Mouse (Mus musculus) ES-Bruce4 (cell line): Measurements from ENCODE around the gene Rassf1. TPM values are rescaled to one million over a fixed set of nuclear protein-coding genes. Genes with fewer than 3 reads are reported as not detected.

Source experiments
- H3K27ac ChIP-seq: 2 replicates; pipeline ENCODE4 v1.5.1; 2012; ENCODE audit warnings: low read length, inconsistent platforms; ENCODE audit not compliant: insufficient read depth
- H3K27me3 ChIP-seq: 2 replicates; pipeline ENCODE4 v1.6.1; 2012; ENCODE audit warnings: mild to moderate bottlenecking, low read length, inconsistent platforms; ENCODE audit not compliant: control insufficient read depth, poor library complexity, insufficient read depth, severe bottlenecking
- H3K36me3 ChIP-seq: 2 replicates; pipeline ENCODE4 v1.6.1; 2012; ENCODE audit warnings: inconsistent platforms, mild to moderate bottlenecking, low read length, moderate library complexity; ENCODE audit not compliant: control insufficient read depth, poor library complexity, insufficient read depth, severe bottlenecking
- H3K4me1 ChIP-seq: one replicate; pipeline ENCODE4 v1.8.1; 2011; ENCODE audit warnings: low read length; ENCODE audit not compliant: control insufficient read depth, insufficient read depth
- H3K4me3 ChIP-seq: 2 replicates; pipeline ENCODE4 v1.5.1; 2011; ENCODE audit warnings: low read depth, mild to moderate bottlenecking, low read length
- H3K9ac ChIP-seq: 2 replicates; pipeline ENCODE4 v1.6.1; 2012; ENCODE audit warnings: low read depth, mild to moderate bottlenecking, inconsistent platforms; ENCODE audit not compliant: poor library complexity, severe bottlenecking
- H3K9me3 ChIP-seq: replicated peaks from 2 replicates; pipeline ENCODE4 v1.6.1; 2012; ENCODE audit warnings: mild to moderate bottlenecking, low read length, inconsistent platforms; ENCODE audit not compliant: control insufficient read depth, poor library complexity, insufficient read depth, severe bottlenecking
- CTCF ChIP-seq: IDR thresholded peaks from one replicate; pipeline ENCODE4 v1.8.1; 2011; ENCODE audit warnings: low read depth, low read length
- EP300 ChIP-seq: IDR thresholded peaks from 2 replicates; pipeline ENCODE4 v1.6.1; 2011; ENCODE audit warnings: low read depth, low read length; ENCODE audit not compliant: insufficient read depth
- POLR2A ChIP-seq: IDR thresholded peaks from one replicate; pipeline ENCODE4 v1.8.1; 2011; ENCODE audit warnings: low read length; ENCODE audit not compliant: insufficient read depth
- polyA plus RNA-seq: library from polyadenylated mRNA; stranded (reverse); fragments of >200 nt; gene quantifications from 2 replicates; pipeline ENCODE4 v1.2.4, GENCODE M21; 2011; ENCODE audit warnings: low read depth; ENCODE audit not compliant: missing spikeins, insufficient read depth, insufficient read length

The Rassf1 gene
- polyA plus RNA-seq, result 23.7 and 24.8 TPM in 2 replicates

GRCm38 (mm10) chr9:107551117-107551889, at the start of gene Rassf1:
Gene Rassf1 (plus strand): TSS chr9:107551555.
- no peaks in the 10 kb centered on the region for H3K27me3 ChIP-seq
- no peak within 1 kb of the TSS for H3K27ac ChIP-seq
- peak within 1 kb of the TSS; percentile 64 for H3K4me3 ChIP-seq
- TF ChIP-seq POLR2A, result no peak
- TF ChIP-seq EP300, result no peak
- TF ChIP-seq CTCF, result no peak
- H3K9me3 ChIP-seq, result no peaks in the 10 kb centered on the region
- peak within 1 kb of the TSS; percentile 39 for H3K9ac ChIP-seq
- H3K36me3 ChIP-seq, result no peaks in the 10 kb centered on the region
- peaks cover 3% of the 10 kb centered on the region for H3K4me1 ChIP-seq

DNA sequence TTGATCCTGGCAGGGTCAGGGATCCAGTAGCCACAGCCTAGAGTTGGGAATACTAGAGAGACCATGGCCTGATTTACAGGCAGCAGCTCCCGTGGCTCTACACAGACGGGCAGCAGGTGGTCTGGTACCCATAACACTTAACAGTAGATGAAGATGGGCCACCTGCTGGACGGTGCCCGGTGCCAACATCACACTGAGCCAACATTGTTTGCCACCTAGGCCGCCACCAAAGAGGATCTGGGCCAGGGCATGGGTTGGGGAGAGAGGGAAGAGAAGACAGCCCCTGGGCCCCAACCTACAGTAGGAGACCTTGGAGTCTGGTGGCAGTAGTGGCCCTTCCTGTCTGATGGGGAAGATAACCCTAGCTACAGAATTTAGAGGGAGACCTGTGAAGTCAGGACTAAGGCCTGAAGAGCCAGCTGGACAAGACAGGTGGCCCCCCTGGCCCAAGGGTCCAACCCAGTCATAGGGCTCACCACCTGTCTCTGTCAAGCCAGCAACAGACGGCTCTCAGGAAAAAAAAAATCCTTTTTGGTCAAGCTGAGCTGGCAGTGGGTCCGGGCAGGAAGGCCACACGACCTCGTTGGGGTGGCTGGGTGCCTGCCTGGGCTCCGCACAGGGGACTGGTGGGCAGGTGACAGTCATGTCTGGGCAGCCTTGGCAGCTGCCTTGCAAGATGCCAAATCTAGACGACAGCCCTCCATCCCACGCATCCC, 49.1 kb upstream of the Rassf1 start:
- Histone ChIP-seq H3K9me3 (no peaks in the 10 kb centered on the region), H3K4me1 (no peaks in the 10 kb centered on the region), H3K4me3 (no peak overlapping the region), H3K27me3 (no peaks in the 10 kb centered on the region), H3K27ac (no peak overlapping the region), H3K36me3 (no peaks in the 10 kb centered on the region), H3K9ac (no peak overlapping the region)
- TF ChIP-seq CTCF, result no peak
- no peak for TF ChIP-seq POLR2A
- TF ChIP-seq EP300, result no peak

DNA sequence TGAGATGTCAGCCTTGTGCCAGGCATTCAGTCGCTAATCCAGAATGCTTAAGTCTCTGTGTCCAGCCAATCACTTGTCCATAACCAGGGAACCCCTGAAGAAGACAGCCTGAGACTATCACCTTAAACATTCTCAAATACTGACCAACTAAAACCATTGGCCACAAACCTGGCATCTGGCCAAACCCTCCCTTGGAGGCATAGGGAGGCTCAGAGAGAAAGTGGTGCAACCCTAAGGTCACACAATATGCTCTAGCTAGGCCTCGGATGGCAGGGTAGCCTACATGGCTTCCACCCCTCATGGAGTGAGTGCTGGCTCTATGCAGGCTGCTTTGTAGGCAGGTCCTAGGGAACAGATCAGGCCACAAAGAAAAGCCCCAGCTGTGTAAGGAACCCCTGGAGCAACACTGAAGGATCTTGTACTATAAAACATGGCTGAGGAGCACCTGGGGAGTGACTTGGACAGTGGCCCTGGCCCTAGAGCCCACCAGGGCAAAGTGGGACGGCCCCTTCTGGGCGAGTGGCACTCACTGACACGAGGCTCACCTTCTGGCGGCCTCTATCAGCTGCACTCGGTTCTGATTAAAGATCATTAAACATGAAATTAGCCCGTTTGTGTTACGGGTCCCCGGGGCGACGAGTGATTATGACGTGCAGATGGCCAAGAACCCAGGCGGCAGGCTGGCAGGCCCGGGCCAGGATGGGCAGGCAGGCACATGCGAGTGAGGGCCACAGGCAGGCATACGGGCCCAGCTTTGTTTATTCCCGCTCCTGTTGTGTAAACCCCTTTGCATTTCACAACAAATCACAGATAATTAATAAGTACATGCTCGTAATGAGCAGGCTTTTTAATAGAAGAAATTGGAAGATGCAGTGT, 46.5 kb upstream of the Rassf1 start:
- H3K4me1 ChIP-seq, result no peaks in the 10 kb centered on the region
- H3K36me3 ChIP-seq, result no peaks in the 10 kb centered on the region
- H3K9ac ChIP-seq, result 0 out of 2 replicates have a peak overlapping the region, but pooled peaks have one; percentile 21
- H3K27me3 ChIP-seq, result no peaks in the 10 kb centered on the region
- no peak overlapping the region for H3K27ac ChIP-seq
- peak overlapping the region; percentile 60 for H3K4me3 ChIP-seq
- no peaks in the 10 kb centered on the region for H3K9me3 ChIP-seq
- TF ChIP-seq POLR2A (no peak), CTCF (no peak), EP300 (no peak)

DNA sequence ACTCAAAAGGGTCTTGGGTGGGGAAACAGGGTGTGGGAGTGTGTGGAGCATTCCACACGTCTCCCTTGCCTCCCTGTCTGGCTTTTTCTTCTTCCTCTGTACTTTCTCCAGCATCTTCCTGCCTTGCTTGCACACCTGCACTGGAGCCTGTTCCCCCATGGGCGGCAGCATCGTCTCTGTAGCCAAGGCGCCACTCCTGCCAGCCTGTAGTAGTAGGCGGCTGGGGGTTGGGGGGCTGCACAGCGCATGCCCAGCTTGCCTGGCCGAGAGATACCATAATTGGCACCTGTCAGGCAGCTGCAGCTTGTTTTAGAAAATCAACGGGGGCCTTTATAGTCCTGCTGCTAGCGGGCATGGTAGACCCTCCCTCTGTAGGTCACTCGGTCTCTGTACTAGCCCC, 43.1 kb upstream of the Rassf1 start:
- TF ChIP-seq EP300 (no peak), POLR2A (no peak), CTCF (no peak)
- H3K36me3 ChIP-seq, result no peaks in the 10 kb centered on the region
- no peaks in the 10 kb centered on the region for H3K4me1 ChIP-seq
- no peak overlapping the region for H3K27ac ChIP-seq
- H3K9ac ChIP-seq, result no peak overlapping the region
- H3K9me3 ChIP-seq, result no peaks in the 10 kb centered on the region
- H3K27me3 ChIP-seq, result no peaks in the 10 kb centered on the region
- H3K4me3 ChIP-seq, result no peak overlapping the region

DNA sequence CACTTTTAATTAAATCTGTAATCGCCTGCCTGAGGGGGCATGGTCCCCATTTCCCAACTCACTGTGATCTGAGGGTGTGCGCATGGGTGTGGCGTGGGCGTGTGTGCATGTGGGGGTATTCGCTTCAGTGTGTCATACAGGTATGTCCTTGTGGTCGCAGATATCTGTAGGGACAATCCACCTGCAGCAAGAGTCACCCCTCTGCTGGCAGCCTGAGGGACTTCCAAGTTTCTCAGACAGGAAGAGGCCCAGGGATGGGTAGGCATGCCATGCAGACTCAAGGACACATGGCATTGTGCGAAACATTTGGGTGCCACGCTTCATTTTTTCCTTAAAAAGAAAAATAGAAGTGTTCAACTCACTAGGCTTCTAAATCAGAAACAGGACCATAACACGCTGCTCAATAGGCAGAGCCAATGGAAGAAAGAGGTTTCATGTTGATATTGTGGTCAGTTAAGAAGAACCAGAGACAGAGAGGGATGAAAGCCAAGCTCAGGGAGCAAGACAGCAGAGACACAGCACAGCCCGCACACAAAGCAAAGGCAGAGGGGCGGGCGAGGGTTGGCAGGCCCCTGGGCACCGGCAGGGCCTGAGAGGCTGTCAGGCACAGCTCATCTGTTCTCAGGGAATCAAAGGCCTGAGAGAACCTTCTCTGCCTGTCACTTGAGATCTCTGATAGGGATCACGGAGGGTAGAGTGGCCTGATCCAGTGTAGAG, 40.8 kb upstream of the Rassf1 start:
- TF ChIP-seq CTCF (no peak), EP300 (no peak), POLR2A (no peak)
- no peaks in the 10 kb centered on the region for H3K4me1 ChIP-seq
- H3K36me3 ChIP-seq, result no peaks in the 10 kb centered on the region
- no peak overlapping the region for H3K4me3 ChIP-seq
- H3K9me3 ChIP-seq, result no peaks in the 10 kb centered on the region
- no peak overlapping the region for H3K9ac ChIP-seq
- H3K27me3 ChIP-seq, result no peaks in the 10 kb centered on the region
- no peak overlapping the region for H3K27ac ChIP-seq
